Mouse (Mus musculus): ENCODE data around the gene Acox1. TPM values are rescaled to one million over a fixed set of nuclear protein-coding genes. Genes with fewer than 3 reads are reported as not detected.

Gene Acox1
- total and polyA plus RNA-seq, 3 experiments, result 17.1 to 21.0 (median 20.4) TPM

- no peak overlapping the region for H3K9ac ChIP-seq (ENCODE audit: insufficient read depth, low read depth)
- DNase-seq (ENCODE audit: extremely low read depth), result no peak
Observed at GRCm38 (mm10) chr11:116218737-116219400, 20.0 kb upstream of the Acox1 start.

GRCm38 (mm10) chr11:116218263-116218662 is 19.4 kb upstream of the Acox1 start:
- no peak overlapping the region for H3K9ac ChIP-seq (ENCODE audit: insufficient read depth, low read depth)
- DNase-seq (ENCODE audit: extremely low read depth), result no peak
- dilution Hi-C loops (cut with MboI; ENCODE audit: extremely low pct_ligation_motif_present, extremely low pct_unique_long_range_greater_than_20kb, low sequenced_read_pairs) (no loop called here), in situ Hi-C loops (cut with MboI; ENCODE audit: low pct_ligation_motif_present, low pct_unique_long_range_greater_than_20kb, low sequenced_read_pairs) (no loop called here)
- no peak overlapping the region for H3K4me2 ChIP-seq (ENCODE audit: insufficient read depth, low read depth, poor library complexity, severe bottlenecking)
- no peaks in the 10 kb centered on the region for H3K79me2 ChIP-seq (replicated peaks; ENCODE audit: control insufficient read depth, extremely low read depth, insufficient read depth, poor library complexity, severe bottlenecking)
- H3K9me3 ChIP-seq (replicated peaks; ENCODE audit: low read length), result peaks cover 24% of the 10 kb centered on the region
- H3K36me3 ChIP-seq (replicated peaks in 1 of 2; ENCODE audit: control insufficient read depth in 1 of 2, insufficient read depth in 1 of 2, low read length in 1 of 2), result peaks cover 0 to 28% of the 10 kb centered on the region in 2 experiments
- TF ChIP-seq USF2 (conservative IDR thresholded peaks at IDR 0.05; ENCODE audit: low read depth, low read length) (no peak), EP300 (IDR thresholded peaks at IDR 0.05; ENCODE audit: low read length) (no peak), MEF2A (IDR thresholded peaks at IDR 0.05; ENCODE audit: borderline replicate concordance, low read depth, low read length) (no peak), TBP (conservative IDR thresholded peaks at IDR 0.05; ENCODE audit: low read depth, low read length) (no peak), E2F4 (IDR thresholded peaks at IDR 0.05; ENCODE audit: insufficient replicate concordance, low read depth, low read length) (no peak), TCF12 (IDR thresholded peaks at IDR 0.05; ENCODE audit: low read depth, low read length) (no peak), ETS1 (conservative IDR thresholded peaks at IDR 0.05; ENCODE audit: low read depth, low read length) (no peak), MAZ (IDR thresholded peaks at IDR 0.05; ENCODE audit: low read depth, low read length) (no peak), HCFC1 (IDR thresholded peaks at IDR 0.05; ENCODE audit: low read depth, low read length) (no peak), NELFE (IDR thresholded peaks at IDR 0.05; ENCODE audit: low read depth, low read length) (no peak), JUN (IDR thresholded peaks at IDR 0.05; ENCODE audit: insufficient read depth, low read depth, low read length) (no peak), IRF4 (IDR thresholded peaks at IDR 0.05; ENCODE audit: low read depth, low read length) (no peak), ZC3H11A (IDR thresholded peaks at IDR 0.05; ENCODE audit: low read depth, low read length) (no peak), MAX (IDR thresholded peaks at IDR 0.05; ENCODE audit: low read length) (no peak), ZKSCAN1 (IDR thresholded peaks at IDR 0.05; ENCODE audit: borderline replicate concordance, low read depth, low read length) (no peak), POLR2AphosphoS2 (IDR thresholded peaks at IDR 0.05; ENCODE audit: low read depth, low read length) (no peak), CTCF (conservative IDR thresholded peaks at IDR 0.05 in 1 of 2, IDR thresholded peaks at IDR 0.05 in 1 of 2; ENCODE audit: low read depth in 2 of 2, low read length in 2 of 2) (no peak), SIN3A (IDR thresholded peaks at IDR 0.05; ENCODE audit: low read length) (no peak)
- peaks cover 21 to 40% of the 10 kb centered on the region in 2 experiments for H3K4me1 ChIP-seq (ENCODE audit: control insufficient read depth in 1 of 2, insufficient read depth in 2 of 2)
- H3K27me3 ChIP-seq (replicated peaks), result no peaks in the 10 kb centered on the region
- H3K4me3 ChIP-seq (replicated peaks in 1 of 3; ENCODE audit: low read depth in 2 of 3, low read length in 2 of 3, poor library complexity in 1 of 3), result no peak overlapping the region
- H3K27ac ChIP-seq (ENCODE audit: insufficient read depth, low read depth), result no peak overlapping the region

More at GRCm38 (mm10) chr11:116218737-116219400, 20.0 kb upstream of the Acox1 start:
- in situ Hi-C loops (cut with MboI; ENCODE audit: low pct_ligation_motif_present, low pct_unique_long_range_greater_than_20kb, low sequenced_read_pairs), result no loop called here
- H3K9me3 ChIP-seq (replicated peaks; ENCODE audit: low read length), result peaks cover 30% of the 10 kb centered on the region
- H3K4me3 ChIP-seq (replicated peaks in 1 of 3; ENCODE audit: low read depth in 2 of 3, low read length in 2 of 3, poor library complexity in 1 of 3), result no peak overlapping the region
- H3K4me2 ChIP-seq (ENCODE audit: insufficient read depth, low read depth, poor library complexity, severe bottlenecking), result no peak overlapping the region
- TF ChIP-seq JUND (conservative IDR thresholded peaks at IDR 0.05; ENCODE audit: low read depth, low read length) (no peak), USF1 (IDR thresholded peaks at IDR 0.05; ENCODE audit: low read depth, low read length) (no peak), RCOR1 (conservative IDR thresholded peaks at IDR 0.05; ENCODE audit: low read depth, low read length) (no peak), MYC (IDR thresholded peaks at IDR 0.05; ENCODE audit: low read depth, low read length) (no peak), E2F4 (IDR thresholded peaks at IDR 0.05; ENCODE audit: insufficient replicate concordance, low read depth, low read length) (no peak), ELF1 (IDR thresholded peaks at IDR 0.05; ENCODE audit: low read depth, low read length) (no peak)
- H3K36me3 ChIP-seq (replicated peaks in 1 of 2; ENCODE audit: control insufficient read depth in 1 of 2, insufficient read depth in 1 of 2, low read length in 1 of 2), result peaks cover 0 to 28% of the 10 kb centered on the region in 2 experiments
- no peak overlapping the region for H3K27ac ChIP-seq (ENCODE audit: insufficient read depth, low read depth)
- H3K27me3 ChIP-seq (replicated peaks), result no peaks in the 10 kb centered on the region
- H3K79me2 ChIP-seq (replicated peaks; ENCODE audit: control insufficient read depth, extremely low read depth, insufficient read depth, poor library complexity, severe bottlenecking), result no peaks in the 10 kb centered on the region
- peaks cover 21 to 40% of the 10 kb centered on the region in 2 experiments for H3K4me1 ChIP-seq (ENCODE audit: control insufficient read depth in 1 of 2, insufficient read depth in 2 of 2)
- dilution Hi-C loops (cut with MboI; ENCODE audit: extremely low pct_ligation_motif_present, extremely low pct_unique_long_range_greater_than_20kb, low sequenced_read_pairs), result no loop called here
